Mouse (Mus musculus): Measurements from ENCODE around the gene Serpinh1.

DNA sequence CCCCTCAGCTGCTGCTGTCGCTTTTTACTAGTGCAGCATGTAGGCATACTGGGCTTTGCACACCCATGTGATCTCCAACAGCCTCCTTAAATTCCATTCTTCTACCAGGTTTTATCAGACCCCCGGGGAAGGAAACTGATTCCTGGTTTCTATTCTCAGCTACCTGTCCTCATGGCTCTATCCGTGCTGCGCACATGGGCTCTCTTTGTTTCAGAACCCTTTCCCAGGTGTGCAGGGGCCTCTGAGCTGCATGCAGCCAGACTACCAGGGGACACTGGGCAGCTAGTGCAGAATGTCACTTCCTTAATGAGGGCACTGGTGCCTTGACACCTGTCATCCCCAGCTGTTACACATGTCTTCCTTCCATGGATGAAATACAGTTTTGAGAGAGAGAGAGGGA lies 41.0 kb downstream of the Serpinh1 start:
- no peak for TF ChIP-seq POLR2A (IDR thresholded peaks at IDR 0.05; ENCODE audit: borderline replicate concordance, control insufficient read depth, low read depth, low read length)
- TF ChIP-seq CTCF (IDR thresholded peaks at IDR 0.05; ENCODE audit: control insufficient read depth, insufficient read depth, low read length) = no peak
